Mouse (Mus musculus) cerebellum, adult (tissue): Measurements from ENCODE around the gene Immp2l.

Experiments
- ATAC-seq: cut with Nextera tagmentation; 2 replicates; pipeline ENCODE4 v1.9.2; 2017; ENCODE audit warnings: mild to moderate bottlenecking, moderate library complexity, mixed read lengths; ENCODE audit not compliant: insufficient number of reproducible peaks, low FRiP score, low TSS enrichment

The Immp2l gene

DNA sequence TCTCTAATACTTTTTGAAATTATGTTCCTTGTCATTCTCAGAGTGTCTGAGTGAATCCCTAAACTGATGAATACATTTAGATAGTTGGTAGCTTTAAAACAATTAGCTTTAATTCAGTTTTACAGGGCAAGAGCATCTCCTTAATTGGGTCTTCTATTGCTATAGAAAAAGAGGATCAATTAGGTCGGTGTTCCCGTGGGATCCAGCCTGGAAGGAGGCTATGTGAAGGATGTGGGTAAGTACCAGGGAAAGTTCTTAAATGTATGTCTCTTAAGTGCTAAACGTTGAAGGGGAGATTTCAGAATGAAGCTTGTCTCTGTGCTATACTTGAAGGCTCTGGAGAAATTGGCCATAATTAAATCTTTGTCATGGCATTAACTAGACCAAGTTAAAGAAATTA is 283.1 kb downstream of the Immp2l start:
- no peak for ATAC-seq

DNA sequence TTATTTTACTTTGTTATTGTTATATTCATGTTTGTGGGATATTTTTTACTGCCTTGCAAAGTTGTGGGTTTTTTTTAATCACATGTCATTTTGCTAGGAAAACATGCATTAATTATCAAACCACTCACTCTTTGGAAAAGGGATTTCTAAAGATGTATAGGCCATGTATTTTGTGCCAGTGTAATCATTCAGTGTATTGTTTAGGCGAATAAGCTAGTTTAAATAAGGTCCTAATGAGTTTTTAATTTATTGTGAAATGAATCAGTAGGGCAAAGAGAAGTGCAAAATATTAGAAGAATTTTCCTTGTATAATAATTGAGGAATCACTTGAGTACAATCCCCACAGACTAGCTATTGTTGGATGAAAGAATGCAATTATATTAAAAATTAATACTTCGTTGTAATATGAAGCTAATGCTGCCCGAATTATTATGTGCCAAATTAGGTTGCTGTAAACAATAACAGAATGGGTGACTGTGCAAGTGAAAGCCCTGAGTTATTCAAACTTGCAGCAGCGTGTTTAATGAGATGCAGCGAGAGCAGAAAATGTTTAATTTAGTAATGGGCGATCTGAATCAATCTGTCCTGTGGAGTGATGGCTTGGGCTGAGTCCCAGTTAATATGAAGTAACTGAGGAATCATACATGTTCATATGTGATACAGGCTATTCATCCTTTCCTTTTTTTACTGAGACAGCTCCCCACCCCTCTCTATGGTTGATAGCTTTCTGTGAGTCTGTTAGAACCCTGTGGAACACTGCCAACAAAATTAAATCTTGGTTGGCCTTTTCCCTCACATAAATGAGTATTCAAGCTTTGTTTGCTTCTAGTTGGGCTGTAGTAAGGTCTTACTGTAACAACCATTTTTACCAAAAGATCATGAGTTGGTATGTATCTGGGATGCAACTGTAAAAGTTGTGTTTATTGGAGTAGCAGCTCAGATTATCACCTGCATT is 285.1 kb downstream of the Immp2l start:
- ATAC-seq: no peak

DNA sequence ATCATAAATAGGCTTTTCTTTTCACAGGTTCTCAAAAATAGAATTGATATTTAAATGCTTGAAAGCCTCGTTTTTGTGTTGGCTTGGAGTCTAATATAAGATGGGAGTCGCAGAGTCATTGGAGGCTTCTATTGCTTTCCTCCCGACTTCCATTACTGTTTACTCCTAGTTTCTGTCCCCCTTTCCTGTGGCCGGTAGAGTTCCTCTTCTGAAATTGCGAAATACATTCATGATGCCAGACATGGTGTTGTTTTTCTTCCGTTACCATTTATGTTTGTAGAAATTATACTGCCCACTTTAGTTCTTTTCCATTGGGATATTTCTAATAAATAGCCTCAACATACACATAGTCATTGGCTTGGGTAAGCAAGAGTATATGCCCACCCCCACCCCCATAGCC is 289.5 kb downstream of the Immp2l start:
- ATAC-seq: no peak

DNA sequence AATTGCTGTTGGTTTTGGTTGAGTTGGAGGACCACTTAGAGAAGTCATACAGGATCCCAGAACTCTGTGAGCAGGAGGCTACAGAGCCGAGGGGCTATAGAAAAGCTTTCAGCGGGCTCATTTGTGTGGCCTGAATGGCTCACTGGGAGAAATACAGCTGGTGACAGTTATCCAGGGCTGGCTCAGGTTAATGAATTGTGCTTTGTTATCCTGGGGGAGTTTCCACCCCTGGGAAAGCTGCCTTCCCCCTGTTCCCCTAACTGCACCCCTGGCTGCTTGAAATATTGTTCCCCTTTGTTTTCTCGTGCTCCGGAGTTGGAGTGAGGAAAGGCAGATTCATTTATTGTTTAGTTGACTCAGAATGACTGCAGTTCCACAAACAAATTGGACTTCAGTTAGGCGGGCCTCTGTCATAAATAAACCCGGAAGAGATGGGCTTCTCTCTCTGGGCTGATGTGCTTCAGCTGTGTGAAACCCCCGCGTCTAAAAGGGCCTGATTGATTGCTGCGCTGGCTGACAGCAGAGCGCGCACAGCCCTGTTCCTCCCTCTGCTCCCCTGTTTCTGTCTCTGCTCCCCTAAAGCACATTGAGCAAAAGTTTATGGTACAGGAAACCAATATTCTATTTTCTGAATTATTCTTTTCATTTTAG is 291.0 kb downstream of the Immp2l start:
- no peak for ATAC-seq

DNA sequence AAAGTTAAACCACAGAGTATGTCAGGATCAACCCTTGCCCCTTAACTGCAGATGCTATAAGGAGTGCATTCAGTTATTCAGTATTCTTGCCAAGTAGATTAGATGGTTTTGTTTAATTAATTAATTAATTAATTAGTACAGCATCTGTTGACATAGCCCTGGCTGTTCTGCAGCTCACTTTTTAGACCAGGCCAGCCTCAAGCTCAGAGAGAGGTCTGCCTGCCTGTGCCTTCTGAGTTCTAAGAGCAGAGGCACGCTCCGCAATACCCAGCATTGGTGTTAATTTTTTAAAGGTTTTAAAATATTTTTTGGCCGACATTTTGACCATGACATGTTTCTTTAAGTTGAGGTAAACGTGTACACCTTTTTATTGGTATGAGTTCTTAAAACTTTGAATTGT is 292.0 kb downstream of the Immp2l start:
- ATAC-seq: no peak

DNA sequence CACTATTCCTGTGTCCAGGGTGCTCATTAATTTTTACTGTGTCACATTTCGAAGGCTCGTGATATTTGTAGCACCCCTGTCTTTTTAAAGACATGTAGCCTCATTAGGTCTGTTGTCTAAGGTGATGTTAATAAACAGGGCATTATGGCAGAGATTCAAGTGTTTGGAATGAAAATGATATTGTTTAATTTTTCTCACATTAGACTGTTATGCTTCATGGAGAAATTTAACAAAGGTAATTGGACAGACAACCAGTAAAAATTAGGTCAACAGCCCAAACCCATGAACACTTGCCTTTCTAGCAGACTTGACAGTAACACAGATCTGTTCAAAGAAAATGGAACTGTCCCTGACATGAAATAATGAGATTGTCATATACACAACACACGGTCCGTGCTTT is 292.5 kb downstream of the Immp2l start:
- no peak for ATAC-seq

DNA sequence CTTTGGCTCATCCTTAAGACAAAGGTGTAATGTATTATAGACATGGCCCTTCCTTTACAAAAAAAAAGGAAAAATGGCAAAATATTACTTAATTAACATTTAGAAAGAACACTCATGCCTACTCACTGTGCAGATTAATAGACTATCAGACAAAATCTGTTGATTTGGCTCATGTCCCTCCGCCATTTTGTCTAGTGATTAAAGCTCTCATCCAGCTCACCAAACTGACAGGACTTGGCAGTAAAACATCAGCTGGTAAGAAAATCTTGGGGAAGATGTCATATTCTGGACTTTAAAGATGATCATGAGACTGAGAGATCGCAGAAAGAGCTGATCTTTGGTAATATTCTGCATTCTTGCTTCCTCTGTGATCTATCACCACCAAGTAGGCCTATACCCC is 293.5 kb downstream of the Immp2l start:
- ATAC-seq: no peak

DNA sequence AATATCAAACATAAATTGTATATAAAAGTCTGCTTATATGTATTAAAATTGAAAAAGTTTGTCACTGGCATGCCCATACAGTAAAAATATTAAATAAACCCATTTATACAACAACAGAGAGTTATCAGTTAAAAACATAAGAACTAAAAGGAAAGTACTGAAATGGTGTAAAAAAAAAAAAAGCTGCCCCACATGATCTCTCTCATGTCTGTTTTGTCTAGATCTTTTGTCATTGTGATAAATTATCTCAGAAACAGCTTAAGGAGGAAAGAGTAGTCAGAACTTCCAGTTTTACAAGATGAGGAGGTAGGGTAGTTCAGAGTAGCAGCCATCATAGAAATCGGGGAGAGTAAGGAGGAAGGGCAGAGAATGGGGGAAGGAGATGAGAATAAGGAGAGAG is 298.1 kb downstream of the Immp2l start:
- ATAC-seq: no peak

DNA sequence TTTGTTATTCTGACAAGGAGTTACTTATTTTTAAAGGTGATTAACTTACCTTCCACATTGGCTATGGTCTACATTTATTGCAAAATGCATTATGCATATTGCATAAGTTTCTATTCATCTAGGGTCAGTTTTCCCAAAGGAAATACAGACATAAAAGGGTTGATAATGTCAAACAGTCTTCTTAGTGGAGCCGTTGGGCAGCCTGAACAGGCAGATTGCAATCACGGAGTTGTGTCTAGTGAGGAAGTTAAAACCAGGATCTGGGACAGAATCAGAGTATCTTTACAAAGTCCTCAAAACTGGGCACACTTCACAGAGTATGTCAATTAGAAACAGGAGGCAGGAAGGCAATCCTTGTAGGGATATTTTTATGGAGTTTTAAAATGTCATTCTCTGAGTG is 300.5 kb downstream of the Immp2l start:
- no peak for ATAC-seq

DNA sequence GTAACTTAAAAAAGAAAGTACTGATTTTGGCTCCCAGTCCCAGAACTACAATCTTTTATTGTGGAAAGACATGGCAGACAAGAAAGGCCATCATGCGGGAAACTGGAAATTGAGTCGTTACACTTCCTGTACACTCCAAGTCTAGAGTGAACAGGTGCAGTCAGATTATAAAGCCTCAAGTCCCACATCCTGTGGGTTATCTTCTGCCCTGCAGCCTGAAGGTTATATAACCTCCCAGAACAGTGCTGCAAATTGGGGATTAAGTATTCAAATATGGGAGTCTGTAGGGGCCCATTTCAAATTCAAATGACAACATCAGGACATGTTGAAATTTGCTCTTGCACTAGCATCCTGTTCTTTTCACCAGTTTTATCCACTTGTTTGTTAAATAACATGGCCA is 301.9 kb downstream of the Immp2l start:
- ATAC-seq: no peak

DNA sequence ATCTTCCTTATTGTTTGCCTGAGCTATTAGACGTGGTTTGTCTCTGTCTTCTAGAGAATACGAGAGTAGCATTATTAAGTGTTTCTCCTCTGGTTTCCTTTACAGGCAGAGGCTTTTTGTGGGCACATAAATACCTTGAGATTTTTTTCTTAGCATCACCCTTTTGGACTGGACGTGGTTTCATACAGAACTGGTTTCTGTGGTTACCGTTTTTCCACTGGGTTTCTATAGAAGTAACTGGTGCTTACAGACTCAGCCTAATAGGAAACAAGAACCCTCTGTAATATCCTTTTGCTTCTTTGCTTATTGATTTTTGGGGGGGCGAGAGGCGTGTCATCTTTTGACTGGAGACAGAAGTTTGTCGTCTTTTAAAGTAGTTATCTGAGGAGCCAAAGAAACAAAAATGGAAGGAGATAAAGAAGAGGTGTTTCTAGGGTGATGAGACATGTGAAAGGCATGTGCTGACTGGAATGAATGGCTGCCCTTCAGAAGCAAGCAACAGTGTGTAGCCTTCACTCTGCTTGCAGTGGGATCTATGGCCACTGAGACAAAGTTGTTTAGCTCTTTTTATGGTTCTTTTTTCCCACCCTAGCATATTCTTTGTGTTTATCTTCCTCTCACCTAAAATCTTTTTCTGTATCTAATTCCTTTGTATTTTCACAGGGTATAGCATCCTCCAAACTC is 307.2 kb downstream of the Immp2l start:
- ATAC-seq: no peak

DNA sequence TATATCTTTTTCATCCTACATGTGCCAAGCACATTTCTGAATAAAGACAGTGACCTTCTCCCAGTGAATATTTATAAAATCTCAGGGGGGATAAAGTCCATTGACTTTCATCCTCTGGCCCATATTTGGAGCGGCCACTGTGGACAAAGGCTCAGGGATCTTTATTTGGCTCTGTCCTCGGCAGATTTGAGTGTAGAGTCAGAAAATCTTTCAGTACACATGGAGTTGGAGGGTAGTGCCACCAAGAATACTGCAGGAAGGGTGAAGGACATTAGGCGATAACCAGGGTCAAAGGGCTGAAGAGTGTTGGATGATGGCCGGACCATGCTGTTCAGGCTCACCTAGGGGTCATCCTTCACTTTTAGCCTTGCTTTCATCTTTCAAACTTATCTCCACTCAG is 321.7 kb downstream of the Immp2l start:
- ATAC-seq: no peak

DNA sequence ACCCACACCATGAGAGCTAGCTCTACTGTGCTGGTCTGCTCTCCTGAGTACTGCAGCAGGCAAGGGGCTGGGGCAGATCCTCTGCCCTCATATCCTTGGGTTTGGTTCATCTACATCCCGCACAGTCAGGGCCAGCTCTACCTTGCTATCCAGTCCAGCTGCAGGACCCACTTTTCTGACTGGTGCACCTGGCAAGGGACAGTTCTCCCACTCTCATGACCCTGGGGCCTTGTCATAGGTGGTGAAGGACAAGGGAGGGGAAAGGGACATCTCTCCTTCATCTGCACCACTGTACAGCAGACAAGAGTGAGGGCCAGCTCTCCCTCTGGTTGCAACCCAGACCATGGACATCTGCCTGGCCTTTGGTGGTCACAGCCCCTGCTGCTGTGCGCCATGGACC is 323.6 kb downstream of the Immp2l start:
- no peak for ATAC-seq

DNA sequence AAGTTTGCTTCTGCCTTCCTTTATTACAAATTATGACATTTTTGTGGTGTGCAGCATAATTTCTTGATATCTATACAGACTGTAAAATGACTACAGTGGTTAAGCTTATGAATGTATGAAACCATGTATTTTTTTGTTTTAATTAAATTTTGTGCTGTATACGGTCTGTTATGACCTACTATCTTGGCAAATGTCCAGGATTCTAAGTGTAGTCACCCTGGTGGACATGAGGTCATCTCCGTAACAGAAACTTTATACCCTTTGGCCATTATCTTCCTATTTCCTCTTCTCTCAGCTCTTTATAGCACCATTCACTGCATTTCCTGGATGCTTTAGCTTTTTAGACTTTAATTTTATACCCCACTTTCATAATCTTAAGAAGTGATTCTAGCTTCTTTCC is 325.5 kb downstream of the Immp2l start:
- ATAC-seq: no peak

DNA sequence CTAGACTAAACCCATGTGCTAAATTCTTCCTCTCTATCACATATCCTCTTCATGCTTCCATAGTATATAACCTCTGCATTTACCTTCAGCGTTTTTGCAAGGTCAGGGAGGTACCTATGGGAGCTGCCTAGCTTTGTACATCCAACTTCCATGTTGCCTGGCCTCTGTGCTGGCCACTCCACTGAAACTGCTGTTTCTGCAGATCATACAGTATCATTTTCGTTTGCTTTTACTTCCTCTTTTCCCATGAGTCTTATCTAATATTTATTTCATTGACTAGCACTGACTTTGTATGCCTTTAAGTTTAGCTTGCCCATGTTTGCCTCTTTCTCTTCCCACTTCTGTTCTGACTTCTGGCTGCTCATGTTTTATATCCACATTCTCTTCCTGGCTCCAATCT is 325.9 kb downstream of the Immp2l start:
- no peak for ATAC-seq

DNA sequence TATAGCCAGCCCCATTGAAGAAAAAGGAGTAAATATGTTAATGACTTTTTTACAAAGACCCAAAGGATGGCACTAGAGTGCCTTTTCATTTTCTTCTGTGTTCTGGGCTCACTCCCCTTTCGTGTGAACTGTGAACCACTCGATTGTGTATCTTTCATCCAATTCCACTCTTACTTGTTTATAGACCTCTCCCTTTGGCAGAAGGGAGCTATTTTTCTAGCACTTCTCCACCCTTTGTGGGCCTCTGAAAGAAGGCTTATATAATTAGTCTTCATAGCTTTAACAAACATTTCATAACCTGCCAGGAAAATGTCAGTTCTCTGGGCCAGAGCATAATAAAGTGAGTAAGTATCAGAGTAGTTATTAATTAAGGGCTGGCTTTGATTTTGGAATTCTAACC is 327.4 kb downstream of the Immp2l start:
- no peak for ATAC-seq

DNA sequence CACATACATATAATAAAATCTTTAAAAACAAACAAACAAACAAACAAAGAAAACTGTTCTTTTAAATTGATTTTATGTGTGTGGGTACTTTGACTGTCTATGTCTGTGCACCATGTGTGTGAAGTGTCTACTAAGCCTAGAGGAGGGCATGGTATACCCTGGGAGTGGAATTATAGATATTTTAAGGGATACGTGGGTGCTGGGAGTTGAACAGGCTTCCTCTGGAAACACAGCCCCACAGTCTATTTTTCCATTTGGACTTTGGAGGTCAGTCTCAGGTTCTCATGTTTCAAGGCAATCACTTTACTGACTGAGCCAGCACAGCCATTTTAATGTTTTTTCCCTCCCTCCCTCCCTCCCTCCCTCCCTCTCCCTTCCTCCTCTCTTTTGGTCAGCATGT is 331.0 kb downstream of the Immp2l start:
- no peak for ATAC-seq

DNA sequence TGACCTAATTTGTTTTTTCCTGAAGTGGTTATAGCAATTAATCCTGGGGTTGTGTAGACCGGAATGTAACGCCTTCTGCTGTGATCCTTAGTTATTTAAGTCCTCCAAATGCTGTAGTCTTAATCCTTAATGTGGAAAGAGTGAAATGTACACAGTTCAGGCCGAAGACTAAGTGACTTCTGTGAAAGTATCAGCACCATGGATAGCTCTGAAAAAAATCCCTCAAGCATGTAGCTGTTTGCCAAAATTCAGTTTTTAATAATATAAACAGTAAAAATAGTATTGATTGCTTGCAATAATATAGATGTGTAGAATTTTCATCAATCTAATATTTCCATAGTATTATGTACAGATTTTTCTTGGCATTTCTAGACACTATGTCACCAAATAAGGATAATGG is 332.1 kb downstream of the Immp2l start:
- ATAC-seq: no peak

DNA sequence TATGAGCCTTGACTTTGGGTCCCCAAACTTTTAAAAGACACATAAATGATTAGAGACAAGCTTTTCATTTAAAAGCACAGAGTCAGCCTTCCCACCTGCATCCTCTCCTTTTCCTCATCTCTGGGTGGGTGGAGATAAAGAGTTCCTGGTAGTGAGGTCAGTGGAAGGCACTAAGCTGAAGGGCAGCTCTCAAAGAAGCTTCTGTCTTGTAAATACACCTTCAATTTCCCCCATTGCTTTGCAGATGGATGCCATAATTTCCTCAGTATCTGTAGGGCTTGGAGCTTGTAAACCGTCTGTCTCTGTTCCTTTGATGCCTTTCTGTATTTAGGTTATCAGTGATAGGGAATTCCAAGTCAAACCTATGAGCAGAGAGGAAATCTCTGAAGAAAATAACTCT is 362.8 kb downstream of the Immp2l start:
- no peak for ATAC-seq

DNA sequence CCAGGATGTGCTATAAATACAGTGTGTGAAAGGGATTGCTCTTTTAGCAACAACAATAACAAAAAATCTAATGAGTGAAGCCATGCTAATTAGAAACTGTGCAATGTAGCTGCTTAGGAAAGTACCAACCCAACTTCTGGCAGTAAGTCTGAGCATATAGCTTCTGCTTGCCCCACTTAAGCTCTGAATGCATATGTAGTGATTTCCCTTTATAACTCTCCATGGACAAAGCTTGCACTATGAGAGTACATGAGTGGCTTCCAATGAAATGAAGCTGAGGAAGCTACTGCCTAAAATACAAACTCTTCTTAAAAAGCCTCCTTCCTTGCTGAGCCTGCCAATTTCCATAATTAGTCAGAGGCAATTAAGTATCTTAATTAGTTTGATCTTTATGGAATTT is 370.3 kb downstream of the Immp2l start:
- ATAC-seq: no peak

DNA sequence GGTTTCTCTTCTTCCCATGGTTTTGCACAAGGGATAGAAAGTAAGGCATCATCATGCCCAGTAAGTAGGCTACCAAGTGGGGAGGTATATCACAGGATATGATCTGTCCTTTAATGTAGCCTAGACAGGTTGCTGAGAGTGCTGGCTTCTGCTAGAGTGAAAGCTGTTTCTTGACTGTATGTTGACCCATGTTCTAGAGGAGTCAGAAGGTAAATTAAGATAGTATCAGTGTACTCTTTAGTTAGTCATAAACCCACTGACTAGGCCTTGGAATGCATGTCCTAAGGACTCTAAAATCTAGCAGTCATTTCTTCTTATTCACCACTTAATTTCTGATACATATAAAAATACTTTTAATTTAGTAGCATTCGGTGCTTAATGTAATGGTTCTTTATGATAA is 377.2 kb downstream of the Immp2l start:
- no peak for ATAC-seq
